Mouse (Mus musculus) MEL (cell line): ENCODE results near the gene Pdpr.

ENCODE experiments used
- CHD1 ChIP-seq: IDR thresholded peaks from 2 replicates; pipeline ENCODE4 v1.6.1; 2012; ENCODE audit warnings: low read depth, mild to moderate bottlenecking, inconsistent platforms, low read length, improper control_type of control experiment
- CTCF ChIP-seq, 3 experiments: IDR thresholded peaks in 2 of 3; conservative IDR thresholded peaks in 1 of 3; 2 replicates each; pipeline ENCODE4 v1.5.1; 2011 to 2012; ENCODE audit warnings: low read length in 3 of 3, low read depth in 2 of 3, mild to moderate bottlenecking in 2 of 3, improper control_type of control experiment in 1 of 3, inconsistent platforms in 1 of 3, mixed read lengths in 1 of 3, moderate library complexity in 1 of 3; ENCODE audit not compliant: control insufficient read depth in 1 of 3, insufficient read depth in 1 of 3, poor library complexity in 1 of 3, severe bottlenecking in 1 of 3
- MAX ChIP-seq: IDR thresholded peaks from 2 replicates; pipeline ENCODE4 v1.6.1; 2011; ENCODE audit warnings: low read length, improper control_type of control experiment
- SIN3A ChIP-seq: IDR thresholded peaks from 2 replicates; pipeline ENCODE4 v1.6.1; 2012; ENCODE audit warnings: low read length, improper control_type of control experiment, inconsistent platforms
- TCF12 ChIP-seq: IDR thresholded peaks from 2 replicates; pipeline ENCODE4 v1.6.1; 2014; ENCODE audit warnings: low read depth, mild to moderate bottlenecking, inconsistent platforms, low read length, improper control_type of control experiment, moderate library complexity
- ZMIZ1 ChIP-seq: IDR thresholded peaks from 2 replicates; pipeline ENCODE4 v1.6.1; 2012; ENCODE audit warnings: low read depth, mild to moderate bottlenecking, inconsistent platforms, low read length, improper control_type of control experiment, moderate library complexity

DNA sequence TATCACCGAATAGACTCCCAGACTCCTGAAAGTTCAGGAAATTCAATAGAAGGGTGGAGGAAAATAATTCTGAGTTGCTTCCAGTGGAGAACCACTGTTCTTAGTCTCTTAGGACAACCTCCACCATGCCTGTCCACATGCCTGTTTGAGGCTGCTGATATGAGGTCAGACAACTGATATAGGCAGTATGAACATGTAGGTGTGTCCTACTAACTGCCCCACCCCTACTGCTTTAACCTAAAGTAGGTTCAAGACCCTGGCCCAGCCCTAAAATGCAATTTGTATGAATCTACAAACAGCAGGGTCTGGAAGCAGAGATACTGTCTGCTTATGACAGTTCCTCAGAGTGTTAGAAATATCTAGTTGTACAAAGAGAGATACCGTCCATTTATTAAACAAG is 38.8 kb upstream of the Pdpr start:
- TF ChIP-seq MAX, result no peak
- no peak for TF ChIP-seq CHD1
- no peak for TF ChIP-seq SIN3A
- TF ChIP-seq CTCF (IDR thresholded peaks at IDR 0.05 in 2 of 3, conservative IDR thresholded peaks at IDR 0.05 in 1 of 3; ENCODE audit: control insufficient read depth in 1 of 3, insufficient read depth in 1 of 3, low read depth in 2 of 3, low read length in 3 of 3, poor library complexity in 1 of 3, severe bottlenecking in 1 of 3), result no peak
- no peak for TF ChIP-seq ZMIZ1
- no peak for TF ChIP-seq TCF12
